Mouse (Mus musculus) embryonic facial prominence, embryonic 11.5 days (tissue): ENCODE measurements around the gene Fam71d. TPM values are rescaled to one million over a fixed set of nuclear protein-coding genes. Genes with fewer than 3 reads are reported as not detected.

ENCODE experiments used
- ATAC-seq: fragments of 200-750 bp; cut with Nextera tagmentation; replicated peaks from 2 replicates; pipeline ENCODE4 v1.8.0; 2017; ENCODE audit warnings: low read depth; ENCODE audit not compliant: insufficient number of reproducible peaks, low FRiP score, low TSS enrichment
- DNase-seq: peaks from one replicate; pipeline ENCODE4 v3.0.0-alpha.2; 2015; ENCODE audit warnings: low spot score
- H3K27ac ChIP-seq: fragments of 300-500 bp; sonication (generic); replicated peaks from 2 replicates; pipeline ENCODE4 v1.5.1; 2014; ENCODE audit warnings: mild to moderate bottlenecking, low read depth, low read length, control low read depth
- H3K27me3 ChIP-seq: fragments of 300-500 bp; sonication (generic); 2 replicates; pipeline ENCODE4 v1.6.1; 2014; ENCODE audit warnings: mild to moderate bottlenecking, low read length, moderate library complexity, mixed read lengths; ENCODE audit not compliant: control insufficient read depth, insufficient read depth
- H3K36me3 ChIP-seq: fragments of 300-500 bp; sonication (generic); replicated peaks from 2 replicates; pipeline ENCODE4 v1.6.1; 2014; ENCODE audit warnings: low read depth, mild to moderate bottlenecking, low read length, moderate library complexity, mixed read lengths; ENCODE audit not compliant: control insufficient read depth, insufficient read depth
- H3K4me1 ChIP-seq: fragments of 300-500 bp; sonication (generic); 2 replicates; pipeline ENCODE4 v1.6.1; 2014; ENCODE audit warnings: low read length, mixed read lengths; ENCODE audit not compliant: control insufficient read depth, insufficient read depth
- H3K4me2 ChIP-seq: fragments of 300-500 bp; sonication (generic); 2 replicates; pipeline ENCODE4 v1.6.1; 2014; ENCODE audit warnings: low read depth, mild to moderate bottlenecking, control low read depth, low read length, moderate library complexity
- H3K4me3 ChIP-seq: fragments of 300-500 bp; sonication (generic); 2 replicates; pipeline ENCODE4 v1.5.1; 2014; ENCODE audit warnings: low read depth, low read length, control low read depth
- H3K9ac ChIP-seq: fragments of 300-500 bp; sonication (generic); replicated peaks from 2 replicates; pipeline ENCODE4 v1.6.1; 2014; ENCODE audit warnings: mild to moderate bottlenecking, control low read depth, low read length
- H3K9me3 ChIP-seq: fragments of 300-500 bp; sonication (generic); replicated peaks from 2 replicates; pipeline ENCODE4 v1.6.1; 2016; ENCODE audit warnings: mild to moderate bottlenecking, low read length, inconsistent platforms, mixed read lengths; ENCODE audit not compliant: control insufficient read depth
- WGBS: fragments of 180-500 bp; shearing (Covaris S2); extraction: QIAGEN DNeasy Blood & Tissue Kit; methylation state at CpG from one replicate; pipeline ENCODE4 v1.1.7; 2014; 5-methylcytosine and 5-hydroxymethylcytosine counted together
- polyA plus RNA-seq: library from polyadenylated mRNA; unstranded; fragments of >200 nt; fragmentation: Nextera tagmentation; extraction: Ambion mirVana; gene quantifications from 2 replicates; pipeline ENCODE4 v1.2.1, GENCODE M21; 2014

Gene Fam71d
- polyA plus RNA-seq: not detected in 2 replicates

DNA sequence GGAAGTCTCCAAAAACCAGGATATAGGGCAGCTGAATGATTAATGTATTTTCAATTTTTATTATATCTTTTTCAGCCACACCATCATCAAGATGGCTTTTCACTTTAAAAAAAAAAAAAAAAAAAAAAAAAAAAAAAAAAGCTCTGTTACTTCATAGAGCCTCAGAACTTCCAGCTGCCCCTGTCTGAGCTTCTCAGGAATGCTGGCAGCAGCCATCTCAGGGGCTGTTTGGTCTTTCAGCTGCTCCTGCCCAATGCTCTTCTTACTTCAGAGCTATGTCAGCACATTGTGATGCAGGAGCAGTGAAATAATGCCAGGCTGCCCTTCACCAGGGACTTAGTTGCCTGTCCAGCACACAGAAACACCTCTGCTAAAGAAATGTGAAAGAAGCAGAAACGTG lies at the start of gene Fam71d:
Gene Fam71d, plus strand, starts transcription at position 211 of the 400 bp plus-strand sequence.
- no peak within 1 kb of the TSS for H3K4me2 ChIP-seq
- no peak within 1 kb of the TSS for H3K4me3 ChIP-seq
- no peak within 1 kb of the TSS for H3K27ac ChIP-seq
- H3K9me3 ChIP-seq: no peaks in the 10 kb centered on the region
- DNase-seq: no peak
- H3K36me3 ChIP-seq: no peaks in the 10 kb centered on the region
- no peaks in the 10 kb centered on the region for H3K4me1 ChIP-seq
- H3K27me3 ChIP-seq: no peaks in the 10 kb centered on the region
- H3K9ac ChIP-seq: no peak within 1 kb of the TSS
- WGBS: 80% methylated on average over 1 of the region's 1 CpGs
- ATAC-seq: no peak

DNA sequence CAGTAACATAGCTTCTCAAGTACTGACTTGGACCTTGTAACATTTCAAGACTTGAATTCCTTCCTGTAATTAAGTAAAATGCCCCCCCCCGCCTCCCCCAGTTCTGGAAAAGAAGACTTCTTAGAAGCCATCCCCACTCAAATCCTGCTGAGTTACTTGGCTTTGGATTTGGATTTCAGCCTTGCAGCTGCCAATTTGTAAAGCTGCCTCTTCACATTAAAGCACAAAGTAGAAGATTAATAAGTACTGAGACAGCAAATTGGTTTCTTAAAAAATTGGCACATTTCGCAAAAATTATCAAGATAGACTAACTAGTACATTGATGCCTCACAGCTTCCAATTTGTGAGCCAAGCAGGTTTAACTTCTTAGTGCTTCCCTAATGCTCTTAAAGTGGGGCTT lies 47.6 kb upstream of the Fam71d start:
- Histone ChIP-seq H3K27me3 (no peaks in the 10 kb centered on the region), H3K4me2 (no peak overlapping the region), H3K4me3 (no peak overlapping the region), H3K4me1 (no peaks in the 10 kb centered on the region), H3K36me3 (no peaks in the 10 kb centered on the region), H3K9ac (no peak overlapping the region), H3K27ac (no peak overlapping the region), H3K9me3 (no peaks in the 10 kb centered on the region)
- DNase-seq: no peak
- ATAC-seq: no peak
- WGBS: 78% methylated on average over 2 of the region's 2 CpGs

DNA sequence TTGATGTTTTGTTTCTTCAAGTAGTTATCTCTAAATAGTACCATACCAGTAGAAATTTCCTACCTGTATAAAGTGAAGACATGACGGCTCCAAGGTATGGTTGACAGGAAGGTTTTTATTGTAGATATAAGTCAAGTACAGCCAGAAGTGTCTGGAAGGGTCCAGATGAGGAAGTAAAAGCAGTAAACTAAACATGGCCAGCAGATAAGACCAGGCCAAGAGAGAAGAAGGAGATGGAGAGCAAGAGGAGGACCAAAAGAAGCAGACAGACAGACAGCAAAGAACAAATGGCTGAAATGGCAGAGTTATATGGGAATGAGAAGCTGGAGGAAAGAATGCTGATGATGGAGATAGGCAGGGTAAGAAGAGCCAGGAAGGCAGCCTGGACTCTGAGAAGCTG lies 46.1 kb upstream of the Fam71d start:
- Histone ChIP-seq H3K4me2 (no peak overlapping the region), H3K9me3 (no peaks in the 10 kb centered on the region)

DNA sequence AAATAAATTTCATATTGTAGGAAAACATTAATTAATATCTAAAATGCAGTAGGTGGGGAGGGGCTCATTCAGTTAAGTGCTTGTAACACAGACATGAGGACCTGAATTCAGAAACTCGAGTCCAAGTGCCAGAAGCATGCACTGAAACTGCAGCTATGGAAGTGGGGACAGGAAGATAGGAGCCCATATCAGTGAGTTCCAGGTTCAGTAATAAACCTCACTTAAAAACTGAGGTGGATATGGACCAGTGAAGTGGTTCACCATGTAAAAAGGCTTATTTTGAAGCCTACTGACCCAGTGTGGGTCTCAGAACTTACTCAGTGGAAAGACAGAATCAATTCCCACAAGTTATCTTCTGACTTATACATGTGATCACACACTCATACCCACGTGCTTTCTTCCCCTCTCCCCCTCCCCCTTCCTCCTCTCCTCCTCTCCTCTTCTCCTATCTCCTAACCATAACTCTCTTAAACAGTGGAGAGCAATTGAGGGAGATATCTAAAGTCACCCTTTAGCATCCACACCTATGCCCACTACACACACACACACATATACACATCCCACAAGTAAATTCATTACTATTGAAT lies 31.5 kb upstream of the Fam71d start:
- no peak overlapping the region for H3K9ac ChIP-seq
- H3K4me3 ChIP-seq: no peak overlapping the region
- no peaks in the 10 kb centered on the region for H3K36me3 ChIP-seq
- ATAC-seq (no peak), DNase-seq (no peak)
- WGBS: 62% methylated on average over 2 of the region's 2 CpGs
- H3K9me3 ChIP-seq: no peaks in the 10 kb centered on the region
- no peak overlapping the region for H3K4me2 ChIP-seq
- H3K27ac ChIP-seq: no peak overlapping the region
- no peaks in the 10 kb centered on the region for H3K27me3 ChIP-seq
- no peaks in the 10 kb centered on the region for H3K4me1 ChIP-seq

More for the DNA sequence above, 46.1 kb upstream of the Fam71d start:
- Histone ChIP-seq H3K36me3 (no peaks in the 10 kb centered on the region), H3K9ac (no peak overlapping the region), H3K4me3 (no peak overlapping the region), H3K4me1 (no peaks in the 10 kb centered on the region), H3K27ac (no peak overlapping the region), H3K27me3 (no peaks in the 10 kb centered on the region)
- DNase-seq (no peak), ATAC-seq (no peak)
- 82% methylated on average over 1 of the region's 1 CpGs for WGBS

DNA sequence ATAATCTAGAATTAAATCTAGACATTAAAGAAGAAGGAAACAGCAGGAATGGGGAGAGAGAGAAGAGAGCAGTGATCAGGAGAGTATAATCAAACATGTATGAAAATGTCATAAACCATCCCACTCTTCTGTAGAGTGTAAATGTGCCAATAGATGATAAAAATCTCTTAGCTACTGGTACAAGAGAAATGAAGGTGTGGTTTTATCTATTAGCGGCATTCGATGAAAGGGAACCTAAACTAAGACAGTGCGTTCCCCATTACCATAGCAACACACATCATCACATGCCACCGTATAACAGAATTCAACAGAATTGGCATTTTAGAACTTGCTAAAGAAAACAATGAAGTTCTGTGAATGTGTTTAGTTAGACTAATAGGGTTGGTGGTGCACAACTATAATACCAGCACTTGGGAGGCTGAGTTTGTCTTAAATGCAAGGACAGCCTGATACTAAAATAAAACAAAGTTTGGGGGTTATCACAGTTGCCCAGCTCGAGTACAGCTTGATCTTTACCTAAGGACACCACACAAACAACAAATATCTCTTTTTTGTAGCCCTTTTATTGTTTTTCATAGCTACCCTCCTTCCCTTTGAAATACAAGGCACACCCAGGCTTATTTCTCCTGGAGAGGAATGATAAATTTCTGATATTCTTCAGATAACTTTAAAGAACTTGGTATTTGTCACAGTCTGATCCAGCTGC lies 13.1 kb upstream of the Fam71d start:
- Histone ChIP-seq H3K4me2 (no peak overlapping the region), H3K27ac (no peak overlapping the region), H3K4me3 (no peak overlapping the region), H3K27me3 (no peaks in the 10 kb centered on the region), H3K36me3 (no peaks in the 10 kb centered on the region), H3K4me1 (no peaks in the 10 kb centered on the region), H3K9ac (no peak overlapping the region), H3K9me3 (no peaks in the 10 kb centered on the region)
- DNase-seq (no peak), ATAC-seq (no peak)
- 81% methylated on average over 5 of the region's 5 CpGs for WGBS

DNA sequence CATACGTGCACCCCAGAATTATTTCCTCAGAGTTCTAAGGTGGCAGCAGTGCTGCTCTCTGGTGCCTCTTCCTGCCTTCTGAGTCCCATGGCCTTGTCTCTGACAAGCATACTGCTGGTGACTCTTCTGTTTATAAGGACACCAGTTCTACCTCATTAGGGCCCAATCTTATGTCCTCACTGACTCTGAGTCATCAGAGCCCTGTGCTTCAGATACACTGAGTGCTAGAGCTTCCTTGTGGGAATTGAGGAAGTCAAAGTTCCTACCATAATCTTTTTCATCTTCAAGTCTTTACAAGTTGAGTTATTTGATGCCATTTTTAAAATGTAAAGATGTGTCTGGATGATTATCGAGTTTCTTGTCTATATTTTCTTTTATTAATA lies 12.5 kb upstream of the Fam71d start:
- no peak overlapping the region for H3K4me3 ChIP-seq
- 80% methylated on average over 2 of the region's 2 CpGs for WGBS
- H3K9me3 ChIP-seq: no peaks in the 10 kb centered on the region
- H3K4me1 ChIP-seq: no peaks in the 10 kb centered on the region
- no peak for DNase-seq
- ATAC-seq: no peak
- H3K36me3 ChIP-seq: no peaks in the 10 kb centered on the region
- H3K4me2 ChIP-seq: no peak overlapping the region
- H3K27ac ChIP-seq: no peak overlapping the region
- H3K27me3 ChIP-seq: no peaks in the 10 kb centered on the region
- H3K9ac ChIP-seq: no peak overlapping the region

DNA sequence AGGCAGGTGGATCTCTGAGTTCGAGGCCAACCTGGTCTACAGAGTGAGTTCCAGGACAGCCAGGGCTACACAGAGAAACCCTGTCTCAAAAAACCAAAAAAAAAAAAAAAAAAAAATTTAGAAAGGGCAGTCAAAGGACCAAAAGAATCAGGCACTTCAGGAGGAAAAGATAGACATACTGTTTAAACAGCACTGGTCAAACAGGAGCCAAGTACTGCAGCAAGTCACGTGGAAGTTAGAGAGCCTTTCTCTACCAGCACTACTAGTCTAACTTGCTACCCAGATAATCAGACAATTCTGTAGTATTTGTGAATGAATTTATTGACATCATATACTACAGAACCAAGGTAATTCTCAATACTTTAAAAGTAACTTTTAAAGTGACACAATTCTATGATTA lies 10.3 kb upstream of the Fam71d start:
- H3K36me3 ChIP-seq: no peaks in the 10 kb centered on the region
- H3K9ac ChIP-seq: no peak overlapping the region
- no peaks in the 10 kb centered on the region for H3K27me3 ChIP-seq
- H3K4me2 ChIP-seq: no peak overlapping the region
- H3K9me3 ChIP-seq: no peaks in the 10 kb centered on the region
- WGBS: 81% methylated on average over 2 of the region's 2 CpGs
- DNase-seq (no peak), ATAC-seq (no peak)
- no peaks in the 10 kb centered on the region for H3K4me1 ChIP-seq
- H3K27ac ChIP-seq: no peak overlapping the region
- H3K4me3 ChIP-seq: no peak overlapping the region

DNA sequence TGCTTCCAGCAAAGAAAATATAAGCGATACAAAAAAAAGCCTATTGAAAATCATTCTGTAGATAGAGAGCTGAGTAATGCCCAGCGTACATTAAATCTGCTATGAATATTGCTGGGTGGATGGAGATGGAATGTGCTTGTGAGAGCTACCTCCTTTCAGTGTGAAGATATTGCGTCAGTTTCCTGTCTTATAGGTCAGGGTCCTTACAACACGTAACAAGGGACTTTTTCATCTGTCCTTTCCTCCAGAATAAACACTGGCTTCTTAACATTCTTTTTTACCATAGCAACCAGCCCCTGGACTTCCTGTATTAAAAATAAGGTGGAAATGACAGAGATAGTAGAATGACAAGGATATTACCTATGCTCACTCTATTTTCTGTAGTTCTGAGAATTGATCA lies 9.1 kb upstream of the Fam71d start:
- H3K27me3 ChIP-seq: no peaks in the 10 kb centered on the region
- H3K36me3 ChIP-seq: no peaks in the 10 kb centered on the region
- no peak overlapping the region for H3K4me3 ChIP-seq
- H3K27ac ChIP-seq: no peak overlapping the region
- H3K9ac ChIP-seq: no peak overlapping the region
- no peak for ATAC-seq
- 67% methylated on average over 4 of the region's 4 CpGs for WGBS
- no peaks in the 10 kb centered on the region for H3K4me1 ChIP-seq
- DNase-seq: no peak
- no peak overlapping the region for H3K4me2 ChIP-seq
- no peaks in the 10 kb centered on the region for H3K9me3 ChIP-seq
